Mouse (Mus musculus): ENCODE data around the gene Rreb1. TPM values are rescaled to one million over a fixed set of nuclear protein-coding genes. Genes with fewer than 3 reads are reported as not detected.

Rreb1 gene
- polyA plus RNA-seq, 1 experiment, result 6.0 TPM

DNA sequence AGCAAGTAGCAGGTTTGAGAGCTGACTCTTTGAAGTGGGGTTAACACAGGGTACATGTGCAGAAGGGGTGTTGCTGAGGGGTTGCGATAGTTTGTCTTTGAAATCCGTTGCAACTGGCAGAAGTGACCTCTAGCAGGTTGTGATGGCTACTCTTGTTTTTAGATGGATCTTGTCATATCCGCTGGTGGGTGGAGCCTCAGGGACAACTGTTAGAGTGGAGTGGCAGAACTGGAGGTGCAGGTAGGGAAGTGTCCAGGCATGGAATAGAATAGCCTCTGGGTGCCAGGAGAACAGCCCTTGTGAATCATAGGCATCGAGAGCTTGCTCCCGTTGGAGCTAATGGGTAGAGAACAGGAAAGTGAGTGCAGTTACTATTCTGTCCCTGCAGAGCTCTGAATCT is 88.1 kb downstream of the Rreb1 start:
- H3K4me3 ChIP-seq (ENCODE audit: insufficient read depth, poor library complexity, severe bottlenecking), result no peak overlapping the region
- peaks cover 48% of the 10 kb centered on the region for H3K79me3 ChIP-seq (ENCODE audit: low read depth)
- no peaks in the 10 kb centered on the region for H3K27me3 ChIP-seq (ENCODE audit: control insufficient read depth, insufficient read depth, insufficient read length)
- no peak for TF ChIP-seq CEBPB (IDR thresholded peaks at IDR 0.05; ENCODE audit: low read depth)
- TF ChIP-seq MAX (IDR thresholded peaks at IDR 0.05), result no peak
- no peak for TF ChIP-seq MYOD1 (IDR thresholded peaks at IDR 0.05; ENCODE audit: control insufficient read depth, insufficient read length, low read depth)
- no peak overlapping the region for H3ac ChIP-seq (ENCODE audit: control insufficient read depth, insufficient read length, low read depth)
- H3K36me3 ChIP-seq (ENCODE audit: control insufficient read depth, insufficient read depth), result peaks cover 4% of the 10 kb centered on the region
- H3K79me2 ChIP-seq (ENCODE audit: control insufficient read depth, insufficient read depth), result peaks cover 100% of the 10 kb centered on the region

DNA sequence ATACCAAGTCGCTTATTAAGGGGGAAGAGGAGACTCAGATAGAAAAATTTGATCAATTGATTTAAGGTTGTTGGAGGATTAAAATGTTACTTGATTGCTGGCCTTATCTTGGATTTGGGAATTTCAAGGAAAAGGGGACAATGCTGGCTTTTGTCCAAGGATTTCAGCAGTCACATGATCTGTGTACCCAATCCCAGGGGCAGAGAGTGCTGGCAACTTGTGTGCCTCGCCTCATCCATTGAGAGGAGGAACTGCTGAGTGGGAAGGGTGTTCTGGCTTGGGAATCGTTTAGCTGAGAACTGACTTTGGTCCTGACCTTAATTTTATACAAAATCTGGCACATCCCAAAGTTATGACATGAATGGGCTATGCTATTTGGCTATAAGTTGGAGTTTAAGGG is 88.6 kb downstream of the Rreb1 start:
- TF ChIP-seq USF1 (IDR thresholded peaks at IDR 0.05; ENCODE audit: low read depth) (peak; percentile 55), MYOD1 (IDR thresholded peaks at IDR 0.05; ENCODE audit: control insufficient read depth, insufficient read length, low read depth) (no peak)
- H3K4me3 ChIP-seq (ENCODE audit: insufficient read depth, poor library complexity, severe bottlenecking), result no peak overlapping the region
- H3K27me3 ChIP-seq (ENCODE audit: control insufficient read depth, insufficient read depth, insufficient read length), result no peaks in the 10 kb centered on the region
- H3ac ChIP-seq (ENCODE audit: control insufficient read depth, insufficient read length, low read depth), result no peak overlapping the region
- peaks cover 4% of the 10 kb centered on the region for H3K36me3 ChIP-seq (ENCODE audit: control insufficient read depth, insufficient read depth)
- H3K79me2 ChIP-seq (ENCODE audit: control insufficient read depth, insufficient read depth), result peaks cover 100% of the 10 kb centered on the region
- peaks cover 45% of the 10 kb centered on the region for H3K79me3 ChIP-seq (ENCODE audit: low read depth)

DNA sequence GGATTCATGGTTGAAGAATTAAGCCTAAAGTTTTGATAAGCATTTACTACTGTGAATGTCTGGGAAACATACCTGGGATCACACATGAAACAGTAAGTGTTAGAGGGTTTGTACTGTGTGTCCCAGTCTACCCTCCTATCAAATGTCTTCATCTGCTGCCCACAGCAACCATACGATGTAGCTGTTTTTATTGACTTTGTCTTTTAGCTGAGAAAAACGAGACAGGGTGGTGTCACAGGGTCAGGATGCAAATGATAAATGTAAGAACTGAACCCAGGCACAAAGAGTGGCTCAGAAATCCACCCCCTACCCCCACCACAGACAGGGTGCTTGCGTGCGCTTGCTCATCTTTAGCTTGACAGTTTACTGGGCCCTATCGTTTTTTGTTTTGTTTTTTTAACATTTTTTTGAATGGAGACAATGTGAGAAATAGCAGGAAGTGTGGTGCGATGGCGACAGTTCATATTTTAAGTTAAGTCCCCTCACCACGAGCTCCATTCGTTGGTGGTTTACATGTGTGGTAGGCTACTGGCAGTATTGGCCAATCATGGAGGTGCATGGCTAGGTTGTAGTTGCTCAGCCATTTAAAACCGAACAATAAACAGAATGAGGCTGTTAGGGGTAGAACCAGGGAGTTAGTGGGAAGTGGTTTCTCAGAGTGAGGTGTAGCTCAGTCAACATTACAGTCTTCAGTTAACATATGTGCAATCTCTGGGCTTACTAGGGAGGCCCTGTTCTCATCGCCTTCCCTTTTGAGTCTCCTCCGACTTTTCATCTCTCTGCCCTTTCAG is 92.1 kb downstream of the Rreb1 start:
- peaks cover 100% of the 10 kb centered on the region for H3K79me2 ChIP-seq (ENCODE audit: control insufficient read depth, insufficient read depth)
- TF ChIP-seq MYOG (IDR thresholded peaks at IDR 0.05; ENCODE audit: control insufficient read depth, extremely low read depth, insufficient read length), result no peak
- TF ChIP-seq CEBPB (IDR thresholded peaks at IDR 0.05; ENCODE audit: low read depth), result no peak
- TF ChIP-seq USF1 (IDR thresholded peaks at IDR 0.05; ENCODE audit: low read depth), result no peak
- H3K4me3 ChIP-seq (ENCODE audit: insufficient read depth, poor library complexity, severe bottlenecking), result no peak overlapping the region
- H3ac ChIP-seq (ENCODE audit: control insufficient read depth, insufficient read length, low read depth), result no peak overlapping the region
- H3K79me3 ChIP-seq (ENCODE audit: low read depth), result peaks cover 54% of the 10 kb centered on the region
- no peaks in the 10 kb centered on the region for H3K36me3 ChIP-seq (ENCODE audit: control insufficient read depth, insufficient read depth)
- no peaks in the 10 kb centered on the region for H3K27me3 ChIP-seq (ENCODE audit: control insufficient read depth, insufficient read depth, insufficient read length)

DNA sequence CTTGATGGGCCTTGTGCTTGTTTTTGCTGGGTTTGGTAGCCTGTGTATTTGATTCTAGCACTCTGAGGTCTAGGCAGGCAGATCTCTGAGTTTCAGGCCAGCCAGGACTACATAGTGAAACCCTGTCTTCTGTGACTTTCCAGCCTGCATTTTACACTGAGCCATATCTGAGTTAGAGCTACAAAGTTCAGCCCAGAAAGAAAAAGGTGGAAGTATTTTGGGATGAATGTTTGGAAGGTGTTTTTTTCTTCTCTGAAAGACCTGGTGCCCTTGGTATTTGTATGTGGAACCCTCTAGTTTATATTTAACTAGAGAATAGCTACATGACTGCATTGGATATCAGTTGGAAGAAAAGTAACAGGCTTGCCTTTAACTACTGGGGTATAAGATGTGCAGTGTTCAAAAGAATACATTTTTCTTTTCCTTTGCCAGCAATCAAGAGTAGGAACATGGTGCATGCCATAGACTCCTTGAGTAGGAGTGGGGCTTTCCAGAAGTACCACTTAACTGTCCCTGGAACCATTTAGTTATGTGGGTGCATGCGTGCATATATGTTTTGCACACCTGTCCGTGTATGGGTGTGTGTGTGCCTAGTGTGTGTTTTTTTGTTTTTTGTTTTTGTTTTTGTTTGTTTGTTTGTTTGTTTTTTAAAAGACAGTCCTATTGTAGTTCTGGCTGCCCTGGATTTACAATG is 94.1 kb downstream of the Rreb1 start:
- H3ac ChIP-seq (ENCODE audit: control insufficient read depth, insufficient read length, low read depth), result no peak overlapping the region
- H3K27me3 ChIP-seq (ENCODE audit: control insufficient read depth, insufficient read depth, insufficient read length), result no peaks in the 10 kb centered on the region
- H3K79me3 ChIP-seq (ENCODE audit: low read depth), result peaks cover 49% of the 10 kb centered on the region
- peaks cover 99% of the 10 kb centered on the region for H3K79me2 ChIP-seq (ENCODE audit: control insufficient read depth, insufficient read depth)
- no peaks in the 10 kb centered on the region for H3K36me3 ChIP-seq (ENCODE audit: control insufficient read depth, insufficient read depth)
- no peak for TF ChIP-seq MYOG (IDR thresholded peaks at IDR 0.05; ENCODE audit: control insufficient read depth, extremely low read depth, insufficient read length)
- no peak for TF ChIP-seq MAX (IDR thresholded peaks at IDR 0.05)
- TF ChIP-seq CEBPB (IDR thresholded peaks at IDR 0.05; ENCODE audit: low read depth), result no peak
- TF ChIP-seq MYOD1 (IDR thresholded peaks at IDR 0.05; ENCODE audit: control insufficient read depth, insufficient read length, low read depth), result no peak
- TF ChIP-seq FOSL1 (IDR thresholded peaks at IDR 0.05; ENCODE audit: insufficient read depth, low read length, poor library complexity, severe bottlenecking), result no peak
- TF ChIP-seq CTCF (IDR thresholded peaks at IDR 0.05; ENCODE audit: control insufficient read depth, insufficient read depth, insufficient read length), result no peak
- no peak for TF ChIP-seq USF1 (IDR thresholded peaks at IDR 0.05; ENCODE audit: low read depth)
- no peak overlapping the region for H3K4me3 ChIP-seq (ENCODE audit: insufficient read depth, poor library complexity, severe bottlenecking)

DNA sequence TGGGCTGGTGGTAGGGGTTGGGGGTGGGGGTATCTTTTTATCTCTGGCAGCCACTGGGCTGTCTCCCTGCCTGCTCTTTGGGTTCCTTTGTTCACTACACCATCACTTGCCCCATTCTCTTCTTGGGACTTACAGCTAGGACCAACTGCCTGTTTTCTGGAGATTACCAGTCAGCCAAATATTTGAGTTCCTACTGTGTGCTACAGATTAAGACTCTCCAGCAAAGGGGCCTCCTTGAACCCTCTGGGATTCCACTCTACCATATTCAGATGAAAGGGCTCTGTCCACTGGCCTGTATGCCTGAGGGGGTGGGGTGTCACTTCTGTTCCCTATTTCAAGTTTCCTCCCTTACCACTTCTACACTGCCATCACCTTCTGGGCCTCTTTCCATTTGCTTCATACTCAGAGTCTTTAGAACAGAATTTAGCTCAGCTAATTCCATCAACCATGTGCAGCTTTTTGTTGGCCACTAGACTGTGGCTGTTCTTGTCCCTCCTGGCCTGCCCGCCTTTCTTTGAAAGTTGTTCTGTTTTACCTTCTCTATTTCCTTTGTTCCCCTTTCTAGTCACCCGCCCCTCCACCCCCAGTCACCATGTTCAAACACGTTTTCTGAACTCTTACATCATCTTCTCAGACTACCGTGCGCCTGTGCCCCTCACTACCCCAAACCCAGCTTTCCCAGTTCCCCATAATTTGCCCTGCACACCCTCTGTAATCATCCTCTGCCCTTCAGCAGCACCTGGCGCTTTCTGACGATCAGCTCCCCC is 95.1 kb downstream of the Rreb1 start:
- Histone ChIP-seq H3K36me3 (ENCODE audit: control insufficient read depth, insufficient read depth) (no peaks in the 10 kb centered on the region), H3K79me3 (ENCODE audit: low read depth) (peaks cover 56% of the 10 kb centered on the region)
- TF ChIP-seq CEBPB (IDR thresholded peaks at IDR 0.05; ENCODE audit: low read depth) (no peak), MAX (IDR thresholded peaks at IDR 0.05) (no peak), CTCF (IDR thresholded peaks at IDR 0.05; ENCODE audit: control insufficient read depth, insufficient read depth, insufficient read length) (no peak), MYOG (IDR thresholded peaks at IDR 0.05; ENCODE audit: control insufficient read depth, extremely low read depth, insufficient read length) (no peak), FOSL1 (IDR thresholded peaks at IDR 0.05; ENCODE audit: insufficient read depth, low read length, poor library complexity, severe bottlenecking) (no peak), MYOD1 (IDR thresholded peaks at IDR 0.05; ENCODE audit: control insufficient read depth, insufficient read length, low read depth) (no peak), USF1 (IDR thresholded peaks at IDR 0.05; ENCODE audit: low read depth) (no peak)

More for the DNA sequence above, 95.1 kb downstream of the Rreb1 start:
- H3K79me2 ChIP-seq (ENCODE audit: control insufficient read depth, insufficient read depth), result peaks cover 99% of the 10 kb centered on the region
- no peak overlapping the region for H3K4me3 ChIP-seq (ENCODE audit: insufficient read depth, poor library complexity, severe bottlenecking)
- H3ac ChIP-seq (ENCODE audit: control insufficient read depth, insufficient read length, low read depth), result no peak overlapping the region
- no peaks in the 10 kb centered on the region for H3K27me3 ChIP-seq (ENCODE audit: control insufficient read depth, insufficient read depth, insufficient read length)

Measured in C2C12 (cell line).